Mouse (Mus musculus): ENCODE measurements around the gene Snx33. TPM values are rescaled to one million over a fixed set of nuclear protein-coding genes. Genes with fewer than 3 reads are reported as not detected.
"Not testable (repeated sequence)": the region's sequence is repeated elsewhere in the genome, so short reads cannot be mapped to it uniquely, and the experiment has no call there.

Gene Snx33
- polyA plus RNA-seq, 1 experiment from 2014 or later: 9.3 TPM

DNA sequence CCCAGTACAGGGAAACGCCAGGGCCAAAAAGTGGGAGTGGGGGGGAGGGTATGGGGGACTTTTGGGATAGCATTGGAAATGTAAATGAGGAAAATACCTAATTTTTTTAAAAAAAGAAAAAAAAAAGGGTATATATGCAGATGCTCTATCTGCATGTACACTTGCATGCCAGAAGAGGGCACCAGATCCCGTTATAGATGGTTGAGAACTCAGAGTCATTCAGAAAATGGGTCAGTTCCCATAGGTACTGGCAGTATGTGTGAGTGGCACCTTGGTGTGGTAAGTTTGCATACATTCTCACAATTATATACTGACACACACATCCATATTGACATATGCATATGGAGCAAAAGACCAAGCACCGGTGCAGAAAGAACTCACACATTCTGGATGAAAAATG, 19.3 kb upstream of the Snx33 start:
- H3K9me3 ChIP-seq; H3K4me2 ChIP-seq; ATAC-seq (ENCODE audit: insufficient read depth, low FRiP score, low read depth); H3K27ac ChIP-seq; H3K9ac ChIP-seq; H3K27me3 ChIP-seq (replicated peaks); H3K4me3 ChIP-seq (replicated peaks); H3K4me1 ChIP-seq; H3K36me3 ChIP-seq: not testable (repeated sequence)
- 30% methylated on average over 3 of the region's 3 CpGs for WGBS

DNA sequence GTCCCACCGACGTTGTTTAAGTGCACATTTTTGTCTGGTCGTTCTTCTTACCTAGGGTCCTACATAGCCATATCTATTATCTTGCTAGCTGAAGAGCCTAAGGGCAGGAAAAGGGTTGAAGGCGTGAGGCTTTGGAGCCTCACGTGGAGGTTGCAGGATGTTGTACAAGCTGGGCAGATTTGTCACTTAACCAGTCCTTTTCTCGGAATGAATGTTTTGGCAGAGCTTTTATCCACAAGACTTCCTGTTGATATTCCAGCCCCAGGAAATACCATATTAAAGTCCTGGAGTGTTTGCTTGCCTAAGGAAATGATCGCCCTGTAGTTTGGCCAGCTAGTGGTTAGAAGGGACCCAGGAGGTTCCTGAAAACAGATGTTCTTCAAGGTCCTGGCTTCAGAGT, 10.2 kb upstream of the Snx33 start:
- H3K4me3 ChIP-seq (replicated peaks): peak overlapping the region; percentile 87
- under 1% methylated on average over 7 of the region's 7 CpGs for WGBS

DNA sequence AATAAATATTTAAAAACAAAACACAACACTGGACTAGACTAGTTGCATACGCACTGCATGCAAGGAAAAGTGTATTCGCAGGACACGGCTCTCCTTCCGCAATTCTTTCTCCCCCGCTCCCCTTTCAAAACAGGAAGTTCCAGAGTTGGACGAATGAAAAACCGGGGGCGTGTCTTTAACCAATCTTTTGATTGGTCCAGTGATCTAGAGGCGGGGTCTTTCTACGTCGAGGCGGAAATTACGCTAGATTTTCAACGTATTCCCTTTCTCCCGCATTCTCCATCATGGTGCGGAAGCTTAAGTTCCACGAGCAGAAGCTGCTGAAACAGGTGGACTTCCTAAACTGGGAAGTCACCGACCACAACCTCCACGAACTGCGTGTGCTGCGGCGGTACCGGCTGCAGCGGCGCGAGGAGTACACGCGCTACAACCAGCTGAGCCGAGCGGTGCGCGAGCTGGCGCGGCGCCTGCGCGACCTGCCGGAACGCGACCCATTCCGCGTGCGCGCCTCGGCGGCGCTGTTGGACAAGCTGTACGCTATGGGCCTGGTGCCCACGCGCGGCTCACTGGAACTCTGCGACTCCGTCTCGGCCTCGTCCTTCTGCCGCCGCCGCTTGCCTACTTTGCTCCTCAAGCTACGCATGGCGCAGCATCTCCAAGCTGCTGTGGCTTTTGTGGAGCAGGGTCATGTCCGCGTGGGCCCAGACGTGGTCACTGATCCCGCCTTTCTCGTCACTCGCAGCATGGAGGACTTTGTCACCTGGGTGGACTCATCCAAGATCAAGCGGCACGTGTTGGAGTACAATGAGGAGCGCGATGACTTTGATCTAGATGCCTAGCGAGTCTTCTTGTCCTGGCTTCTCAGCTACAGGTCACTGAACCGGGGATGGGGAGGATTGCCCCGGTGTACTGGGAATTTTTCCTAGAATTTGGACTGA, 9.3 kb upstream of the Snx33 start, which contains the start of gene Imp3:
Imp3 (plus strand) TSS at position 253 of the 938 bp plus-strand sequence.
- Histone ChIP-seq H3K9ac (peak within 1 kb of the TSS; percentile 92), H3K4me1 (peaks cover 13% of the 10 kb centered on the region; the same call in 1 of the 2 replicates), H3K36me3 (no peaks in the 10 kb centered on the region), H3K27ac (peak within 1 kb of the TSS; percentile 94), H3K4me2 (peak within 1 kb of the TSS; percentile 84), H3K4me3 (replicated peaks) (peak within 1 kb of the TSS; percentile 87), H3K27me3 (replicated peaks) (no peaks in the 10 kb centered on the region), H3K9me3 (no peaks in the 10 kb centered on the region)
- WGBS: under 1% methylated on average over 73 of the region's 73 CpGs
- peak; percentile 89 for ATAC-seq (ENCODE audit: insufficient read depth, low FRiP score, low read depth)

More for the DNA sequence above, 10.2 kb upstream of the Snx33 start:
- H3K9ac ChIP-seq: peak overlapping the region; percentile 92; the same call in 1 of the 2 replicates
- H3K4me1 ChIP-seq: peaks cover 13% of the 10 kb centered on the region; the same call in 1 of the 2 replicates
- H3K9me3 ChIP-seq: no peaks in the 10 kb centered on the region
- H3K27me3 ChIP-seq (replicated peaks): no peaks in the 10 kb centered on the region
- ATAC-seq (ENCODE audit: insufficient read depth, low FRiP score, low read depth): no peak
- peak overlapping the region; percentile 84 for H3K4me2 ChIP-seq
- no peaks in the 10 kb centered on the region for H3K36me3 ChIP-seq
- H3K27ac ChIP-seq: peak overlapping the region; percentile 94; the same call in 1 of the 2 replicates

DNA sequence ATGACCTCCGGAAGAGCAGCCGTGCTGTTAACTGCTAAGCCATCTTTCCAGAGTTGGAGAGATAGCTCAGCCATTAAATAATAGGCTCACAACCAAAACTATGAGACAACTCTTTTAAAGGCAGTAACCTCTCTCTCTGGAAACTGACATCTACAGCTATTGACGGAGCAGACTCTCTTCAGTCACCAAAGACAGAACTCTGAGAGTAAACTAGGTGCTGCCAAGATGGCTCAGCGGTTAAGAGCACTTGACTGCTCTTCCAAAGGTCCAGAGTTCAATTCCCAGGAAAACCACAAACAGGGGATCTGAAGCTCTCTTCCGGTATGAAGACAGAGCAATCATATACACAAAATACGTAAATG, 8.7 kb upstream of the Snx33 start:
- H3K4me3 ChIP-seq (replicated peaks): peak overlapping the region; percentile 87
- H3K4me2 ChIP-seq: peak overlapping the region; percentile 54
- peak overlapping the region; percentile 37 for H3K27ac ChIP-seq
- H3K9ac ChIP-seq: no peak overlapping the region
- WGBS: 15% methylated on average over 6 of the region's 6 CpGs
- H3K36me3 ChIP-seq: no peaks in the 10 kb centered on the region
- H3K4me1 ChIP-seq: peaks cover 13% of the 10 kb centered on the region; the same call in 1 of the 2 replicates
- H3K27me3 ChIP-seq (replicated peaks): no peaks in the 10 kb centered on the region
- no peaks in the 10 kb centered on the region for H3K9me3 ChIP-seq
- ATAC-seq (ENCODE audit: insufficient read depth, low FRiP score, low read depth): no peak

DNA sequence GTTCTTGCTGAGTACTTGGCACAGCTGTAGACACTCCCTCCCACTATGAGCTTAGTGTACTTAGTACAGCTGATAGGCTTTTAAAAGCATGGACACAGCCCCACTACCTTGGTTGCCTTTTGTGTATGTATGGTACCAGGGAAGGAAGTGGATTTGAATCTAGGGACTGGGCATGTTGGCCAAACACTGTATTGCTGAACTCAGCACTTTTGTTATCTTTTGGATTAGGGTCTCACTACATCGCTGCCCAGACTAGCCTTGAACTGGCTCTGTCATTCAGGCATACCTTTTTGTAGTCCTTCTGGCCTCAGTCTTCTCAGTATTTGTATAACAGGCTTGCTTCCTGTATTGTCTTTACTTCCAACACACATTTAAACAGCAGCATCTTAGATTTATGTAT, 2.4 kb upstream of the Snx33 start:
- ATAC-seq (ENCODE audit: insufficient read depth, low FRiP score, low read depth): no peak
- no peaks in the 10 kb centered on the region for H3K36me3 ChIP-seq
- H3K9me3 ChIP-seq: no peaks in the 10 kb centered on the region
- WGBS: 74% methylated on average over 1 of the region's 1 CpGs
- no peak overlapping the region for H3K27ac ChIP-seq
- no peak overlapping the region for H3K9ac ChIP-seq
- no peak overlapping the region for H3K4me3 ChIP-seq (replicated peaks)
- no peaks in the 10 kb centered on the region for H3K27me3 ChIP-seq (replicated peaks)
- H3K4me2 ChIP-seq: no peak overlapping the region
- peaks cover 21% of the 10 kb centered on the region for H3K4me1 ChIP-seq

DNA sequence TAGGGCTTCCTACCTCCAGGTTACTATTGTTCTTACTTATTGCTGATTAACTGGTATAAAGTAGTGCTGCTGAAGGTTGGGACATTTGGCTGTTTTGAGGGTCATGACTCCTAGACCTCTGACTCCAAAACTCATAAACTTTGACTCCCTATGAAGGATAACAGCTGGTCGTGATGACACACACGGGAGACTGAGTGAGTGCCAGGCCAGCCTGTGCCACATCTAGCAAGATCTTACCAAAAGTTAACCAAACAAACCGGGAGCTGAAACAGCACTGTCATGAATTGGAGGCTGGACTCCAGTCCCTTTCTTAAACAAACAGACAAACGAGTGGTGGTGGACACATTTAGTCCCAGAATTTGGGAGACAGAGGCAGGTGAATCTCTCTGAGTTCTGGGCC, 1.3 kb upstream of the Snx33 start:
- H3K27me3 ChIP-seq (replicated peaks): no peaks in the 10 kb centered on the region
- no peak overlapping the region for H3K4me3 ChIP-seq (replicated peaks)
- H3K9me3 ChIP-seq: no peaks in the 10 kb centered on the region
- no peak overlapping the region for H3K4me2 ChIP-seq
- no peak overlapping the region for H3K27ac ChIP-seq
- no peak for ATAC-seq (ENCODE audit: insufficient read depth, low FRiP score, low read depth)
- WGBS: 29% methylated on average over 4 of the region's 4 CpGs
- peaks cover 32% of the 10 kb centered on the region for H3K4me1 ChIP-seq
- H3K9ac ChIP-seq: no peak overlapping the region
- H3K36me3 ChIP-seq: no peaks in the 10 kb centered on the region

DNA sequence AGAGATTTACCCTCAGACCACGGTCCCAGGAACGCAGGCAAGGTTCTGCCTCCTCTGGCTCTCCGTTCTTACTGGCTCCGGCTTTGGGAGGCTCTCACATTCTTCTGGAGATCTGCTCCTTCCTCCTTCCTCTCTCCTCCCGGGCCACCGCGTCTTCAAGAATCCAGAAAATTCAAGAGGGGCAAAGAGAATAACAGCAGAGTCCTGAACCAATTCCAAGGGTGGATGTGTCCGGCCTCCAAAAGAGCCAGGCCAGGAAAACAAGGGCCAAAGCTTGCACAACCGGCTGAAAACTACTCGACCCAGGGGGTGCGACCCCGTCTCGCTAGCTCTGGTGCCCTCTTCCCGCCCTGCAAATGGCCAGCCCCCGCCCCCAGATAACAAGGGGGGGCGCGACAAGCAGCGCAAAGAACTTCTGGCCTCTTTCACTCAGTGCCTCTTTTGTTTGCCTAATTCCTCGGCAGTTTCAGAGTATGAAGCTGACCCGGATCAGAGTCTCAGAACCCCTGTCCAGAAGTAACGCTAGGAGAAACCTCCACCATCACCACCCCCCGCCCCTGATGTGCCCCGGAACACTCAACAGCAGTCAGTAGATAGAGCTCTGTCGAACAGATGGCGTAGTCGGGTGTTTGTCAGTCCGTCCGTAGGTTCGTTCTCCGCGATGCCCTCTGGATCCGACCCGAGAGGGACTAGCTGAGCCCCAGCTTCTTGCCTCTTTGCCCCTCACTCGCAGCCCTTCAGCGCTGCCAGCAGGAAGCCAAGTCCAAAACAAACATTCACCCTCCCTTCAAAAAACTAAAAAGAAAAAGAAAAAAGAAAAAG, 769 bp downstream of the Snx33 start:
- Histone ChIP-seq H3K4me1 (peaks cover 51% of the 10 kb centered on the region), H3K27me3 (replicated peaks) (no peaks in the 10 kb centered on the region), H3K4me2 (peak overlapping the region; percentile 83), H3K9me3 (no peaks in the 10 kb centered on the region), H3K4me3 (replicated peaks) (peak overlapping the region; percentile 70), H3K27ac (peak overlapping the region; percentile 96), H3K9ac (peak overlapping the region; percentile 67), H3K36me3 (no peaks in the 10 kb centered on the region; the same call in 1 of the 2 replicates)
- no peak for ATAC-seq (ENCODE audit: insufficient read depth, low FRiP score, low read depth)
- under 1% methylated on average over 35 of the region's 35 CpGs for WGBS

DNA sequence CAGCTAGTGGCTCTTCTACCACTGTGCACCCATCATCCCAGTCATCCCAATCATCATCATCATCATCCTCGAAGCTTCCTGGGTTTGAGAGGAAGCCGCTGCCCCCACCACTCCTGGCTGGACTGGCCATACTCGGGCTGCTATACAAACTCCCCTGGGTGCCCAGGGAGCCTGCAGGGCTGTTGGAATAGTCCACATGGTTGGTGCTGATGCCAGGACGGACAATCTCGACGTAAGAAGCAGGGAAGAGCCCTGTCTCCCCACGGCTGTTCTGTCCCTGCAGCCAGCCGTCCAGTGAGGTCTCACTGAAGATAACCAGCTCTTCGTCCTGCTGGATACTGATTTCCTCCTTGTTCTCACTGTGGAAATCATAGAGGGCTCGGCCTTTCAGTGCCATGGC, 1.8 kb downstream of the Snx33 start:
- ATAC-seq (ENCODE audit: insufficient read depth, low FRiP score, low read depth): no peak
- no peaks in the 10 kb centered on the region for H3K27me3 ChIP-seq (replicated peaks)
- H3K4me1 ChIP-seq: peaks cover 51% of the 10 kb centered on the region
- H3K4me3 ChIP-seq (replicated peaks): peak overlapping the region; percentile 70
- WGBS: 77% methylated on average over 10 of the region's 10 CpGs
- H3K27ac ChIP-seq: peak overlapping the region; percentile 96
- H3K4me2 ChIP-seq: peak overlapping the region; percentile 83
- H3K36me3 ChIP-seq: peaks cover 5% of the 10 kb centered on the region
- H3K9ac ChIP-seq: no peak overlapping the region; the same call in 1 of the 2 replicates
- no peaks in the 10 kb centered on the region for H3K9me3 ChIP-seq

DNA sequence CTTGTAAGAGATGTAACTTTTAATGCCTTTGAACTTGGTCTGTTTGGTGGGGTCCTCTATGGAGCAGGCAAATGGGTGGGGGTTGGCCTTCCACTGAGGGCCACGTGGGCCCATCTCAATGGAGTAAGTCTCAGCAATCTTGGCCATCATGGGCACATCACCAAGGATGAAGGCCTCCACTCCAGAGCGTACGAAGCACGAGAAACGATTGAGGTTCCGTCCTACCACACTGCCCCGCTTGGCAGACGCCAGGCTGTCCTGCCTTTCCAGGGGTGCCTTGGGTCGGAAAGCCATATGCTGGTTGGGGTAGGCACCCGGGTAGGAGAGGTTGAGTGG, 2.2 kb downstream of the Snx33 start:
- WGBS: 93% methylated on average over 10 of the region's 10 CpGs
- Histone ChIP-seq H3K9ac (no peak overlapping the region), H3K4me2 (peak overlapping the region; percentile 83), H3K27ac (no peak overlapping the region), H3K4me3 (replicated peaks) (peak overlapping the region; percentile 70), H3K9me3 (no peaks in the 10 kb centered on the region), H3K36me3 (peaks cover 6% of the 10 kb centered on the region), H3K4me1 (peaks cover 51% of the 10 kb centered on the region), H3K27me3 (replicated peaks) (no peaks in the 10 kb centered on the region)
- no peak for ATAC-seq (ENCODE audit: insufficient read depth, low FRiP score, low read depth)

DNA sequence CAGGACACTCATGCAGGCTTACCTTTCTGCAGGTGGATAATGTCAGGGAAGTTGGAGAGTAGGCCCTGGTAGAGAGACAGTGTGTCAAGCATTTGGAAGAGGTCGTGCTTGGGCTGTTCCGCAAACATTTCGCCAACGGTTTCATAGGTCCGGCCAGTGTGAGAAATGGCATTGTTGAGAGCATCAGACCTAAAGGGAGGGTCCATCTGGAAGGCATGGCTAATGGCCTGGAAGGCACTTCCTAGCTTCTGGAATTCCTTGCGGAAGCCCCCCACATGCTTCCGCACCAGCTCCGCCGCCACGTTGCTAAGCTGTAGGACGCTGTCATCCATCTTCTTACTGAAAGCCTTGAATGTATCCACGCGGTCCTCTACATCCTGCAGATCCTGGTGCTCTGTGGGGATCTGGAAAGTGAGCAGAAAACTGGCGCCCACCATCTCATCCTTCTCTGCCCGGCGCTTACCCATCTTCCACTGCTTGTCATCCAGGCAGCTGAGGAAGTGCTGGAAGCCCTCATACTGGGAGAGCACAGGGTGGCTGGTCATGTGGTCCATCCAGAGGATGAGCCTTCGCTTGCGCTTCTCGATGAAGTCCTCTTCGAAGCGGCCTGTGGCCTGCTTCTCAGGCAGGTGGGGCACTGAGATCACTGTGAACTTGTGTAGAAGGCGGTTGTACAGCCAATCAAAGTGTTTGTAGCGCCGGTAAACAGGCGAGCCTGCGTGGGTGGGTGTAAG, 2.7 kb downstream of the Snx33 start:
- Histone ChIP-seq H3K36me3 (peaks cover 6% of the 10 kb centered on the region), H3K4me2 (peak overlapping the region; percentile 83), H3K27me3 (replicated peaks) (no peaks in the 10 kb centered on the region), H3K4me3 (replicated peaks) (peak overlapping the region; percentile 37), H3K27ac (peak overlapping the region; percentile 78), H3K4me1 (peaks cover 51% of the 10 kb centered on the region), H3K9me3 (no peaks in the 10 kb centered on the region), H3K9ac (no peak overlapping the region)
- WGBS: 69% methylated on average over 26 of the region's 26 CpGs
- no peak for ATAC-seq (ENCODE audit: insufficient read depth, low FRiP score, low read depth)

DNA sequence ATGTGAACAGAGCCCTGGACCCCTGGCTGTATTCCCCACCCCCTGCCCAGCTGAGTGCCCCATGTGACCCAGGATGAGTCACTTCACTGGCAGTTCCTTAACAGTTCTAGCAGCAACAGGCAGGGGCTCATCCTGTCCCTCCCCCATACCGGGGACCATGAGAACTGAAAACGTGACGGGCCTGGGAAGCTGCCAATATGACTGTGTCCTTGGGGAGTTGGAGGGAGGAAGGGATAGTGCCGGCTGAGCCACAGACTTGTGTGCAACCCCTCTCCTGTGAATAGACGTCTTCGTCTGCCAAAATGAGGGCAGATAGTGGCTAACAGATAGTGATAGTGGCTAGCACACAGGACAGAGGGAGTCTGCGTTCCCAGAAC, 3.5 kb downstream of the Snx33 start:
- Histone ChIP-seq H3K9ac (peak overlapping the region; percentile 7; the same call in 1 of the 2 replicates), H3K27ac (peak overlapping the region; percentile 78), H3K4me3 (replicated peaks) (peak overlapping the region; percentile 37), H3K36me3 (peaks cover 10% of the 10 kb centered on the region), H3K27me3 (replicated peaks) (no peaks in the 10 kb centered on the region), H3K9me3 (no peaks in the 10 kb centered on the region), H3K4me2 (peak overlapping the region; percentile 83), H3K4me1 (peaks cover 51% of the 10 kb centered on the region)
- 8% methylated on average over 7 of the region's 7 CpGs for WGBS
- peak; percentile 59; the same call in 1 of the 2 replicates for ATAC-seq (ENCODE audit: insufficient read depth, low FRiP score, low read depth)
